Mouse (Mus musculus) cerebral cortex, adult 2 months (tissue): Measurements from ENCODE around the gene Mosmo.

ENCODE experiments used
- WGBS: fragments of 180-500 bp; shearing (Covaris S2); methylation state at CpG from one replicate; pipeline ENCODE4 v1.1.7; 2018; 5-methylcytosine and 5-hydroxymethylcytosine counted together

Mosmo gene

DNA sequence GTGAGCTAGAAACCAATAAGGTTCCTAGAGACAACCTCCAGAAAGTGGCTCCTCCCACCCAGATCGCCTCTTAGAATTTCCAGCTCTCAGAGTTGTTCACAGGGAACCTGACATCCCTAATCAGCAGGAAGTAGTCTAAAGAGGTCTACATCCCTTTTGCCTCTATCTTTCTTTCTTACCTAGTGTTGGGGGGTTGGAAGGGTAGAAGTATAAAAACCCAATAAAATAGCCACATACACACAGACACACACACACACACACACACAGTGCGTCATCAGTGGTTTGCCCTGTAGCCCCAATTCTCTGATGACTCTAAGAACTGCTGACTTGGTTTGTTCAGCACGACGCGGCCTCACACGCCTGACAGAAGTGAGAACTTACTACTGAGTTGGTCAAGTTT lies 22.2 kb downstream of the Mosmo start:
- 84% methylated on average over 6 of the region's 6 CpGs for WGBS

DNA sequence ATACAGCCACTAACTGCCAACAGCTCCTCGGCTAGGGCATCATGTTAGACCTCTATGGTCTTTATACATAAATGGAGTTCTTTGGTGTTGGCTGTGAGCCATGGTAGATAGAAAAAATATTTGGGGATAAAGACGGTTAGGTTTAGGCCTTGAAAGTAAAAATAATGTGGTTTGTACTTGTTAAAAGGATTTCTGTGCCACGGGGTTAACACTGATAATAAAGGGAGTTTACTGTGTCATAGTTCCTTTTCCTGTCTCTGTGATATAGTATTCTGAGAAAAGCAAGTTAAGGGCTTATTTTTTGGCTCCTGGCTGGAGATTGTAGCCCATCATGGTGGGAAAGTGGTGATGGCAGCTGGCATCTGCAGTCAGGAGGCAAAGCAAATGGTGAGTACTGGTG lies 26.5 kb downstream of the Mosmo start:
- 62% methylated on average over 3 of the region's 3 CpGs for WGBS

DNA sequence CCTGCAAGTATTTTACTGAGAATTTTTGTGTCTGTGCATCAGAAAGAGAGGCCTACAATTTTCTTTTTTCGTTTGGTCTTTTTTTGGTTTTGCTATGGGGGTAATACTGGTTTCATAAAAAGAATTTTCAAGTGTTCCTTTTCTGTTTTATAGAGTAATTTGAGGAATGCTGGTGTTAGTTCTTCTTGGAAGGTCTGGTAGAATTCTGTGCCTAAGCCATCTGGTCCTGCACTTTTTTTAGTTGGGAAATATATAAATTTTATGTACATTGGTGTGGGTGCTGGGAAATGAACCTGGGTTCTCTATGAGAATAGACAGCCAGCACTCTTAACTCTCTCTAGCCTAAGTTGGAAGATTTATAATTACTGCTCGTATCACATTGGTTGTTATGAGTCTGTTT lies 34.7 kb downstream of the Mosmo start:
- WGBS = 46% methylated on average over 2 of the region's 2 CpGs

DNA sequence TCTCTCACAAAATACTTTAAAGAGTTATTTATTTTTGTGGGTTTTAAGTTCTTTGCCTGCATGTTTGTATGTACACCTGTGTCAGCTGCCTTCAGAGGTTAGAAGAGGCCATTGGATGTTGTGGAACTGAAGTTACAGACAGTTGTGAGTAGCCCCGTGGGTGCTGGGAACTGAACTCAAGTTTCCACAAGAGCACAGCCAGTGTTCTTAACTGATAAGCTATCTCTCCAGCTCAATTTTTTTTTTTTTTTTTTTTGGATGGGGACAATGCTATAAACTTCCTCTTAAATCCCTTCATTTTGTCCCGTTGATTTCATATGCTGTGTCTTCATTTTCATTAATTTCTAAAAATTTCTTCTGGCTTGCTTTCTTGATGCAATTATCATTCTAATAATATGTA lies 35.8 kb downstream of the Mosmo start:
- WGBS = 92% methylated on average over 2 of the region's 2 CpGs

GRCm38 (mm10) chr7:120713951-120714350 lies 36.5 kb downstream of the Mosmo start:
- 66% methylated on average over 11 of the region's 11 CpGs for WGBS

- WGBS = 35% methylated on average over 2 of the region's 2 CpGs
Measured at GRCm38 (mm10) chr7:120717261-120717660, 39.8 kb downstream of the Mosmo start.

GRCm38 (mm10) chr7:120721051-120721450 lies 43.6 kb downstream of the Mosmo start:
- 97% methylated on average over 5 of the region's 5 CpGs for WGBS

GRCm38 (mm10) chr7:120721456-120721855 lies 44.0 kb downstream of the Mosmo start:
- WGBS = 81% methylated on average over 8 of the region's 8 CpGs

GRCm38 (mm10) chr7:120722063-120722462 lies 44.6 kb downstream of the Mosmo start:
- 83% methylated on average over 4 of the region's 4 CpGs for WGBS

- 42% methylated on average over 8 of the region's 8 CpGs for WGBS
Measured at GRCm38 (mm10) chr7:120722839-120723278, 45.4 kb downstream of the Mosmo start.

DNA sequence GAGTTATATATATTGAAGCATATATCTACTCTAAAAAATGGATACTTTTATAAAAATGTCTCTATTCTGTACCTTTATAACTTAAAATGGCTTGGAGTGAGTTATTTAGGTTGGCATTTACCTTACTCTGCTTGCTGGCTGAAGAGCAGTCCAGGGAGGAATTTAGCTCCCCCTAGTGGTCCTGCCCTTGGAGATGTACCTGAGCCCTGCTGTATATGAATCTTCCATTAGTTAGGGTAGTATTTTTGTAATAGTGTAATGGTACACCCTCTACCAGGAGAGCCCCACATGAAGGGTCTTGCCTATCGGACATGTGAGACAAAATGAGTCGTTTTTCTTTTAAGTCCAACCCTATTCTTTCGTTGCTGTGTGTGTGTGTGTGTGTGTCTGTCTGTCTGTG lies 50.2 kb downstream of the Mosmo start:
- 88% methylated on average over 3 of the region's 3 CpGs for WGBS

DNA sequence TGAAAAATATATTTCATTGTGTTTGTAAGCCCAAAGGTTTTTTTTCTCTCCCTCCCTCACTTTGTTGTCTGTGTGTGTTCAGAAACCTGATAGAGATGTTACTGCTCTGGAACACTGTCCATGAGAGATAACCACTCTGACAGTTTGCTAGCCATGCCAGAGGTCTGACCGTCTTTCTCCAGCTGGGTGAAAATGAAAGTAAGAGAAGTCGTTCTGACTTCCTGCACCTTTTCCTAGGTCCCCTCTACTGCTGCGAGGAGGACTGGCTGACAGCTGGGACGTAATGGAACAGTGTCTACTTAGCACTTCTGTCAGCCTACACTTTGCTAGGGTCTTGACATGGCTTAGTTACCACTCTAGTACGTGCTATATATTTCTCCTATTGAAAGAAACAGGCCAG lies 52.2 kb downstream of the Mosmo start:
- WGBS = 75% methylated on average over 5 of the region's 5 CpGs

DNA sequence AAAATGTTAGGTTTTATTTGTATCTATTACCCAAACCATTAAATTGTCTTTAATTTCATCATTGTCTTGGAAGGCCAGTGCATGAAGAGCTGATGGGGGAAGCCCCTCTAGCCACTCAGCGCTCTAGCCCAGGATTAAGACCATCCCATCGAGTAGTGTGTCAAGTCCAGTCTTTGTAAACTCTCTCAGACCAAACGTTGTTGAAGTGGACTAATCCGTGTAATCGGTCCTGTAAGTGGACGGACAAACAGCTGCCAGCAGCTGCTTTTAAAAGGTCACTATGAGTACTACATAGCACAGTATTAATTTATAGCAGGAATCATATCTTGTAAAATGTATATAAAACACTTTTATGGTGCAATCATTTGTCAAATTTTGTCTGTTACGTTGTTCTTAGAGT lies 55.5 kb downstream of the Mosmo start:
- WGBS = 78% methylated on average over 7 of the region's 7 CpGs

DNA sequence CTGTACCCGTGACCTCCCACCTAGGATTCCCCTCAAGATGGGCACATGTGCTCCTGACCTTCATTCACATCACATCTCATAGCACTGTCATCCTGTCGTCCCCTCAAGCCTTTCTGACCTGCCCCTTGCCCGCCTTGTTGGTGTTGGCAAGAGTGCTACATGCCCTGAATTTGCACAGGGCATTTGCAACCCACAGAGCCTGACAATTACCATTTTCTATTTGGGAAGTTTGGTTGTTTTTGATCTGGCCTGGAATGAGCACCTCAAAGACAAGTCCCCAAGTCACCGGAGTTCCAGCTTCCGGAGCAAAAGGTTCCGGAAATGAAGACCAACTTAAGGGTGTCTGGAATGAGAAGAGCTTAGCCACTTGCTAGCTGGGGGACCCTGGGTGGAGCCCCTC lies 61.6 kb downstream of the Mosmo start, which contains the start of gene Vwa3a:
TSS of gene Vwa3a (plus strand) at position 301 of the 400 bp plus-strand sequence.
- WGBS = 75% methylated on average over 6 of the region's 6 CpGs

DNA sequence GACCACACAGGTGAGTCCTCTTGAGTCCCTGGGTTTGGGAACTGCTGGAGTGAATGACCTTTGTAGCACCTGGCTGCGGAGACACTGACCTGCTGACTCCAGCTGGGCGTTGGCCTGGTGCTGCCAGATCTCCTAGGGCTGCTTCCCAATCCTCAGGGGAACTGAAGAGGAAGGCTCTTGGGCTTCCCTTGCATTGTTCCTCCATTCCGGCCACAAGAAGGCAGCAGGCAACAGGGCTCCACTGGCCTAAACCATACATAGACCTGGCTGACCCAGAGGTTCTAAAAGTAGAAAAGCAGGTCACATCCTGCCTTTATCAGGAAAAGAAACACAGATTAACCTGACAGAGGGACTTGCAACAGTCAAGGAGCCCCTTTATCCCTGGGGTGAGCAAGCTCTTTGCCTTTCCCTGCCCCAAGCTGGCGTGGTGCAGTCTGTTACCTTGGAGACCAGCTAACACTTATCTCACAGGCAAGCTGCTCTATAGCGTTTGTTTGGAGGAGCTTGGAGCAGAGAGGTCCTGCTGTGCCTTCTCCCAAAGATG lies 62.2 kb downstream of the Mosmo start:
- WGBS = 16% methylated on average over 5 of the region's 5 CpGs

DNA sequence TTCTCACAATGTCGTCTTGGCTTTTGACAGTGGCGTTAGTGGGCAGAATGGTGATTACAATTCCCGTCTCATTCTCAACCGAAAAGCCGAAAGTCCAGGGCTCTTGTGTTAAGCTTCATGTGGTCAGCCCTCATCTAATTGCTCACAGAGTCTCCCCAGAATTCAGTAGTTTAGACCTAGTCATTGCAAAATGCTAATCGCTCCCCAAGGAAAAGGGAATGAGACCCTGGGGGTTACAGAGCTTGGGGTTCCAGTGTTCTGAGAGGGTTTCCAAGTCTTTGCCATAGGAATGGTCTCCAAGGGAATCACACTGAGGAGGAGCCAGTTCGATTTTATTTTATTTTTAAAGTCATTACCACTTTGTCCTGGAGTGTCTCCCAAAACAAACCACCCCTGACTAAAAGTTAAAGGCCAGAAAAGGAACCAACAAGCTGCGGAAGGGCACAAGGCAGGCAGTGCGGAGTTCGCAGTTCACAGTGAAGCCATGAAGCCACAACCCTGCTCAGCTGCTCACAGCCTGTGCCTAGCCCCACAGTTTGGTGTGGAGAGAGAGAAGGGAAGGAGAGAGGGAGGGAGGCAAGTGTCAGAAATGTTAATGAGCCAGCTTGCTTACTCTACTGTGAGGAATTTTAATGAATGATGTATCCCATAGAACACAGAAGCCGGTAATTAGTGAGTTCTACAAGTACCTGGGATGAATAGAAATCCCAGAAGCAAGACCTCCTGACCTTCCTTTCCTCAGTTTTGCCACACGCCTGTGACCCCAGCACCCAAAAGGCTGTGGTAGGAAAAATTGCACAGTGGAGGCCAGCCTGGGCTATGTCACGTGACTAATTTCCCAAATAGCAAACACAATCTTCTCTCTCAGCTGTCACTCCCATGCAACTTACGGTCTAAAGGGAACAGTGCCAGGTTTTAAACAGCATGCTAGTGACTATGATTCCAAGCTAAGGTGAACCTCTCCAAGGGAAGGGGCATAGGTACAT lies 66.2 kb downstream of the Mosmo start:
- WGBS = 60% methylated on average over 14 of the region's 14 CpGs

DNA sequence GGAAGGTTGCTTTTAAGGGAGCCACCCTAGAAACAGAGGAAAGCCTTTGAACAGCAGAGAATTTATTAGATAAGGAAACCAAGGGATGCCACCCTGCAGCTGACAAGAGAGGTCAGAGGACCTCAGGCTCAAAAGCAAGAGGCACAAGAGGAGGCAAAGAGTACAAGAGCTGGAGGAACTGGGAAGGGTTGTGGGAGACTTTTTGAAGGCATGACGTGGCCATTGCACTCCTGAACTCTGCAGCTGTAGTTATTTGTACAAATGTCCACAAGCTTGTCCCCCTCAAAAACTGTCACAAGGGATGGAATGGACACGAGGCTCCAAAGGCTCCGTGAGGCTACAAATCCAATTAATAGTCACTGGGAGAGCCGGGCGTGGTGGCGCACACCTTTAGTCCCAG lies 67.2 kb downstream of the Mosmo start:
- 97% methylated on average over 6 of the region's 6 CpGs for WGBS

DNA sequence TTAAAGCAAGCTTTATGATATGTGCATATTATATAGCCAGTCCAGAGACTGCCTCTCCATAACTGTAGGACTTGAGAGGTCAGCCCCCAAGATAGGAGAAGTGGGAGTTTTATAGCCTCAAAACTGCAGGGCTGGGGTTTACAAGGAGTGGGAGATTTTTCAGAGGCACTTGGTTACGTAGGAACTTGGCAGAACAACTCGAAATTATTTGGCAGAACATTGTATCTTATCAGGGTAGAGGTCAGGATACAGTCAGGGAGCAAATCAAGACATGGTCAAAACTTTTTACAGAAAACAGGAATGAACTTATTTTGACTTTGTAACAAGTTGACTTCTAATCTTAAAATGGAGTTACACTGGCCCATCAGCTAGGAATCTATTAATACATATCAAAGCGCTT lies 68.6 kb downstream of the Mosmo start:
- 75% methylated on average over 3 of the region's 3 CpGs for WGBS

- WGBS = 93% methylated on average over 5 of the region's 5 CpGs
Measured at GRCm38 (mm10) chr7:120746821-120747220, 69.4 kb downstream of the Mosmo start.

- WGBS = 52% methylated on average over 7 of the region's 7 CpGs
Measured at GRCm38 (mm10) chr7:120751906-120752305, 74.5 kb downstream of the Mosmo start.

DNA sequence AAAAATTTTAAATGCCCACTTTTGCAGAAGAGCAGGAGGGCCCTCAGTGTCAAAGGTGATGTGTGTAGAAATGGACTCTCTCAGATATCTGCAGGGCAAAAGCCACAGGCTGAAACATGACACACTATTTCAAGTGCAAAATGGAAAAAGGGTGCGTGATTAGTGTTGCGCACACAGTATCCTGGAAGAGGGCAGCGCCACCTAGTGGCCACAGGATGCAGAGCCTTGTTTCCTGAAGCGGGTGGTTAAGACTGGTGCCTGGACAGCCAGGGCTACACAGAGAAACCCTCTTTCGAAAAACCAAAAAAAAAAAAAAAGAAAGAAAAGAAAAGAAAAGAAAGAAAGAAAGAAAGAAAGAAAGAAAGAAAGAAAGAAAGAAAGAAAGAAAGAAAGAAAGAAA lies 77.3 kb downstream of the Mosmo start:
- 3% methylated on average over 5 of the region's 5 CpGs for WGBS

GRCm38 (mm10) chr7:120767369-120767768 lies 90.0 kb downstream of the Mosmo start:
- WGBS = 21% methylated on average over 1 of the region's 1 CpGs

DNA sequence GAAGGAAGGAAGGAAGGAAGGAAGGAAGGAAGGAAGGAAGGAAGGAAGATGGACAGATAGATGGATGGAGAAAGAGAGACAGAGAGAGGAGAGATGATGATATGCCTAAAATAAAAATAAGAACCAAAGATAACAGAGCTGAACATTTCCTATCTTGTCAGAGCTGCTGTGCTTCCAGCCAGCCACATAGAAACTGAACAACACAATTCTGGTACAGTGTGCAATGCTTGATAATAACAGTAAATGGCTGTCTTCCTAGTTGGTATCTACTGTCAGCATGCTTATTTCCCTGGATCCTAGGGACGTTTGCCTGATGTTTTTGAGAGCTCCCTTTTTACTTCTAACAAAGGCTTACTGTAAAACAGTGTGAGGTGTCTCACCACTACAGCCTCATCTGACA lies 94.0 kb downstream of the Mosmo start:
- WGBS = 50% methylated on average over 1 of the region's 1 CpGs
